Mouse (Mus musculus) cerebellum, adult 11-12 months (tissue): ENCODE measurements at regions not wholly inside any gene's neighbourhood (a gene's known extent, or its start where the extent isn't known, plus 50 kb on each side); places are given as distances from the start of the nearest gene placed in this dataset.
A peak's percentile ranks its signal among the peaks of the same experiment; 100 is the strongest.

ENCODE experiments used
- DNase-seq: peaks from one replicate; pipeline ENCODE4 v3.0.0; 2022

DNA sequence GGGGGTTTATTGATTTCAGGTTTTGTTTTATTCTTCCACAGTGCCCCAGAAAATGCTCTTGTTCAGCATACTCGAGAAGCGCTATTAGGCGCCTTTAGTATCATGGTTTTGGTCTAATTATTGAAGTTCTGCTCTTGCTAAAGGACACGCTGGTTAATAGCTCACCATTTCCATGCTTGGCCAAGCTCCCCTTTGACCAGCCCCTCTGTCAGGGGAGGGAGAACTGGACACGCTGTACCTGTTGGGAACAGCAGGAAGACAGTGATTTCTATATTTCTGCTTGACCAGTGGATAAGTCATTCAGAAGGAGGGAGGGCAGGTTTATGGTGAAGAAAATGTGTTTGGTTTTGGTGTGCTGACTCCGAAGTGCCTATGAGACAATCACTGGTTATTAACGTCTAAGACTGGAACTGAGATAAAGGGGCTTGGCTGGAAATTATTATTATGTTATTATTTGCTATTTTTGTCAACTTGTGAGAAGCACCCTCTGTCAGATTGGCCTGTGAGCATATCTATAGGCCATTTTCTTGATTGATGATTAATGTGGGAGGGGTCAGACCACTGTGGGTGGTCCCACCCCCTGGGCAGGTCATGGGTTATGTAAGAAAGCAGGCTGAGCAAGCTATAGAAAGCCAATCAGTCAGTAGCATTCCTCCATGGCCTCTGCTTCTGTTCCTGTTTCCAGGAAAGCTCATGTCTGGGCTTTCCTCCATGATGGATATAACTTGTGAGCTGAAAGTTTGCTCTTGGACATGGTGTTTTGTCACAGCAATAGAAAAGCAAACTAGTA, 51.2 kb upstream of the Tanc2 start:
- DNase-seq = no peak

- DNase-seq = no peak
Measured at GRCm38 (mm10) chr11:105532616-105533015, 57.2 kb upstream of the Tanc2 start.

DNA sequence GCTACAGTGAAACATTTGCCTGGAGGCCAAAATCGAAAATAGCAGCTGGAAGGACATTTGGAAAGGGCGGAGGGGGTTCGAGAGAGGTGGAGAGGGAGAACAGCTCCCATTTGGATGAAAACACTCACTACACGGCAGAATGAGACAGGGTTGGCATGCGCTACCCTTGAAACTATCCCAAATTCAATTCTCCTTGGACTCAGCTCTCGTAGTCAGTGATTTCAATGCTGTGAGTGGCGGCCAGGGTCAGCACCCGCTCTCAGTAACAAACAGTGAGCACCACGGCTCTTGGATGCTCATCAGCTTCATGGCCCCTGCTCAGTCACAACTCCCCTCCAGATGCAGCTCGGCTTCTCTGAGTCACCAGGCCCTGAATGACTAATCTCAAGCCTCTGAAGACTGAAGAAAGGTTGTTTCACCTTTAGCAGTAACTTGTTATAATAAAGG, 59.1 kb upstream of the Tanc2 start:
- DNase-seq = no peak

DNA sequence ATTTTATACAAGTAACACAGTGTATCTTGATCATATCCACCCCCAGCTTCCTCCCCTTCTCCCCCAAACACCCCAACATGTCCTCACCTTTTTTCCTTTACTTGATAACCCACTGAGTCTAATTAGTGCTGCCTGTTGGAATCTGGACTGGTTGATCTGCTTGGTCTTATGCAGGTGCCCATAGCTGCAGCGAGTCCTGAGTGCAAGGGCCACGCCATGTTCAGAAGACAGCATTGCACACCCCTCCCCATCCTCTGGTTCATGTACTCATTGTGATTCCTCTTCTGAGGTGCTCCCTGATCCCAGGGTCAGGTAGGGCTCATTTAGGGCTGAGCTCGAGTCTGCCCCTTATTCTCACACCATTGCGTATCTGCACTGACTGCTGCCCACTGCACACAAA, 63.7 kb upstream of the Tanc2 start:
- no peak for DNase-seq

GRCm38 (mm10) chr11:105525608-105526007, 64.2 kb upstream of the Tanc2 start:
- no peak for DNase-seq

GRCm38 (mm10) chr11:105524400-105524799, 65.4 kb upstream of the Tanc2 start:
- DNase-seq = no peak

DNA sequence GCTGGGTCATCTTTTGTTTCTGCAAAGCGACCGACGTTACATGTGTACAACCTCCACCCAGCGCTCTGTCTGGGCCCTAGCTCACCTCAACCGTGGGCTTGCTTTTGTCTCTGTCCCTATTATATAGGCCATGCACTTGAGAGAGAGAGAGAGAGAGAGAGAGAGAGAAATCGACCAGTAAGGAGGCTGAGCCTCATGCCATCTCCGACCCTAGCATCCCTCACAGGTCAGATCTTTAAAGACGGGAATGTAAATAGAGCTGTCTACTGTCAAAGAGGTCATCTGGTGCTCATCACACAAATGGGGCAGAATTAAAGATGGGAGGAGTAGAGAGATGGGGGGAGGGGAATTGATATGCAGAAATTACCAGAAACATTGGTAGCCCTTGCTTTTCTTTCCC, 66.0 kb upstream of the Tanc2 start:
- no peak for DNase-seq

- peak; percentile 26 for DNase-seq
Measured at GRCm38 (mm10) chr11:105520398-105520797, 63.9 kb upstream of the March10 start.

- no peak for DNase-seq
Measured at GRCm38 (mm10) chr11:105513275-105513674, 56.7 kb upstream of the March10 start.

DNA sequence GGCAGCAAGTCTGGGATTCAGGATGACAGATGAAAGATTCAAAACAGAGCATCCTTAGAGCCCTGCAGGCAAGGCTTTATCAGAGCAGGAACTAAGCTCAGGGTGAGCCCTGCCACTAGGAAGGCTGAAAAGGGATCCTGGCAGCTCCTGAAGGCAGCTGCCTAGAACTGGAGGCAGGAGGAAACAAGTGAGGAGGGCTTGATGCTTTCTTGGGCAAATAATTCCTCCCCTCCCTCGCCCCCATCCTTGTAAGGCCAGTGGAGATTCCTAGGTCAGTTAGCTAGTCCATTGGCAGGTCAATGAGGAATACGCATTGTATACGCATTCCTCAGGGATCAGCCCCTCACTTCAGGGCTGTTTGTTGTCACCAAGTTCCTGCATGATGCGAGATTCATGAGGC, 54.1 kb upstream of the March10 start:
- no peak for DNase-seq

GRCm38 (mm10) chr11:105510056-105510455, 53.5 kb upstream of the March10 start:
- DNase-seq = no peak

GRCm38 (mm10) chr11:105508660-105509038, 52.1 kb upstream of the March10 start:
- no peak for DNase-seq

DNA sequence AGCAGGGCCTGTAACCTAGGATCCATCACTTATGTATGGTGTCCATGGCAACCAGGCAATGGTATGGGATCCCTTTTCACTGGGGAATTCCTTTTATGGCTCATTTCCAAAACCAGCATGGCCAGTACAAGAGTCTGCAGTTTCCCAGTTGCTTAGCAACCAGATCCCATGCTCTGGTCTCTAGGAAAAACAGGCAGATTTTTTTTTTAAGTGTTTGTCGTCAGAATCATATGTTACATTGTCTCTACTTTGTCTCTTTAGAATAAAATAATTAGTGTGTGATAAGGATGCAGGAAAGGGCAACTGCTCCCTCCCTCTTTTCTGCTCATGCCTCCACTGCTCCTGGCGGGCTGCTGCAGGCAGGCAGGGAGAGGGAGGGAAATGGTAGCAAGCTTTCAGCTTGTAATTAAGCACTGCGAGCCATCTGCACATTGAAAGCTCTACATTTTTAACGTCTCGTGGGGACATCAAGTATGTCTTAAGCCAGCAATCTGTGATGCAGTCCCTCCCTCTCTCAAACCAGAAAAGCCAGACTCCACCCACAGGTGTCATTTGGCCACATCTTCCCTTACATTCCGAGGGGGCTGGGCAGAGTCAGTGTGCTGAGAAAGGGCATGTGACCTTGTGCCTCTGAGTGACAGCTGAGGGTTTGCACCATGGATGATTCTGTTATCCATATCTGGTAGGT, 51.6 kb upstream of the March10 start:
- DNase-seq = no peak

- no peak for DNase-seq
Measured at GRCm38 (mm10) chr11:105507332-105507971, 50.9 kb upstream of the March10 start.
